Mouse (Mus musculus) MEL (cell line): ENCODE measurements around the gene Rab21. TPM values are rescaled to one million over a fixed set of nuclear protein-coding genes. Genes with fewer than 3 reads are reported as not detected.

Source experiments
- DNase-seq: peaks from one replicate; pipeline ENCODE4 v3.0.0; 2011; ENCODE audit warnings: low read depth, low spot score
- H3K27ac ChIP-seq: 2 replicates; pipeline ENCODE4 v1.5.1; 2012; ENCODE audit warnings: low read depth, mild to moderate bottlenecking, control low read depth, low read length, moderate library complexity; ENCODE audit not compliant: control insufficient read depth
- H3K27me3 ChIP-seq, 2 experiments: fragments of 150-350 bp in 1 of 2; sonication (generic) in 1 of 2; 2 replicates each; pipeline ENCODE4 v1.6.1; 2012; ENCODE audit warnings: low read length in 2 of 2, mild to moderate bottlenecking in 2 of 2, improper control_type of control experiment in 1 of 2, moderate library complexity in 1 of 2; ENCODE audit not compliant: insufficient read depth in 2 of 2, control insufficient read depth in 1 of 2
- H3K36me3 ChIP-seq, 2 experiments: 2 replicates each; pipeline ENCODE4 v1.6.1; 2012 to 2014; ENCODE audit warnings: low read length in 2 of 2, improper control_type of control experiment in 1 of 2, inconsistent platforms in 1 of 2, mild to moderate bottlenecking in 1 of 2; ENCODE audit not compliant: insufficient read depth in 2 of 2, control insufficient read depth in 1 of 2
- H3K4me1 ChIP-seq, 2 experiments: fragments of 150-350 bp in 1 of 2; sonication (generic) in 1 of 2; 2 replicates each; pipeline ENCODE4 v1.6.1; 2012; ENCODE audit warnings: low read length in 2 of 2, improper control_type of control experiment in 1 of 2, mild to moderate bottlenecking in 1 of 2; ENCODE audit not compliant: insufficient read depth in 2 of 2, control insufficient read depth in 1 of 2
- H3K4me3 ChIP-seq, 2 experiments: fragments of 150-350 bp in 1 of 2; sonication (generic) in 1 of 2; 2 replicates each; pipeline ENCODE4 v1.5.1; 2012; ENCODE audit warnings: low read depth in 2 of 2, low read length in 2 of 2, mild to moderate bottlenecking in 2 of 2, moderate library complexity in 2 of 2, control low read depth in 1 of 2, improper control_type of control experiment in 1 of 2; ENCODE audit not compliant: control insufficient read depth in 1 of 2, insufficient read depth in 1 of 2
- H3K79me2 ChIP-seq: 2 replicates; pipeline ENCODE4 v1.6.1; 2012; ENCODE audit warnings: mild to moderate bottlenecking, low read length, moderate library complexity; ENCODE audit not compliant: control insufficient read depth, poor library complexity, insufficient read depth
- H3K9ac ChIP-seq: 2 replicates; pipeline ENCODE4 v1.6.1; 2012; ENCODE audit warnings: low read depth, mild to moderate bottlenecking, control low read depth, low read length, moderate library complexity; ENCODE audit not compliant: control insufficient read depth, poor library complexity, severe bottlenecking
- H3K9me3 ChIP-seq: fragments of 150-350 bp; sonication (generic); replicated peaks from 2 replicates; pipeline ENCODE4 v1.6.1; 2012; ENCODE audit warnings: mild to moderate bottlenecking, low read length, improper control_type of control experiment, moderate library complexity; ENCODE audit not compliant: insufficient read depth
- CHD2 ChIP-seq: IDR thresholded peaks from 2 replicates; pipeline ENCODE4 v1.6.1; 2011; ENCODE audit warnings: low read length, improper control_type of control experiment
- CTCF ChIP-seq, 3 experiments: IDR thresholded peaks in 2 of 3; conservative IDR thresholded peaks in 1 of 3; 2 replicates each; pipeline ENCODE4 v1.5.1; 2011 to 2012; ENCODE audit warnings: low read length in 3 of 3, low read depth in 2 of 3, mild to moderate bottlenecking in 2 of 3, improper control_type of control experiment in 1 of 3, inconsistent platforms in 1 of 3, mixed read lengths in 1 of 3, moderate library complexity in 1 of 3; ENCODE audit not compliant: control insufficient read depth in 1 of 3, insufficient read depth in 1 of 3, poor library complexity in 1 of 3, severe bottlenecking in 1 of 3
- ELF1 ChIP-seq: IDR thresholded peaks from 2 replicates; pipeline ENCODE4 v1.6.1; 2014; ENCODE audit warnings: low read depth, mild to moderate bottlenecking, inconsistent platforms, low read length, improper control_type of control experiment, moderate library complexity
- ETS1 ChIP-seq: IDR thresholded peaks from 2 replicates; pipeline ENCODE4 v1.6.1; 2012; ENCODE audit warnings: low read depth, mild to moderate bottlenecking, inconsistent platforms, low read length, improper control_type of control experiment, moderate library complexity
- GABPA ChIP-seq: IDR thresholded peaks from 2 replicates; pipeline ENCODE4 v1.6.1; 2012; ENCODE audit warnings: low read depth, mild to moderate bottlenecking, inconsistent platforms, low read length, improper control_type of control experiment, moderate library complexity
- HCFC1 ChIP-seq: IDR thresholded peaks from 2 replicates; pipeline ENCODE4 v1.6.1; 2012; ENCODE audit warnings: low read depth, mild to moderate bottlenecking, inconsistent platforms, low read length, improper control_type of control experiment, moderate library complexity
- KAT2A ChIP-seq: conservative IDR thresholded peaks from 2 replicates; pipeline ENCODE4 v1.6.1; 2012; ENCODE audit warnings: low read depth, low read length, improper control_type of control experiment, inconsistent platforms
- MAFK ChIP-seq: IDR thresholded peaks from 2 replicates; pipeline ENCODE4 v1.6.1; 2011; ENCODE audit warnings: low read depth, mild to moderate bottlenecking, low read length, improper control_type of control experiment, borderline replicate concordance
- MAX ChIP-seq: IDR thresholded peaks from 2 replicates; pipeline ENCODE4 v1.6.1; 2011; ENCODE audit warnings: low read length, improper control_type of control experiment
- MAZ ChIP-seq: IDR thresholded peaks from 2 replicates; pipeline ENCODE4 v1.6.1; 2012; ENCODE audit warnings: low read depth, mild to moderate bottlenecking, inconsistent platforms, low read length, improper control_type of control experiment
- MYB ChIP-seq: IDR thresholded peaks from 2 replicates; pipeline ENCODE4 v1.6.1; 2011; ENCODE audit warnings: mild to moderate bottlenecking, low read depth, low read length, improper control_type of control experiment
- NELFE ChIP-seq: IDR thresholded peaks from 2 replicates; pipeline ENCODE4 v1.6.1; 2011; ENCODE audit warnings: low read depth, low read length, improper control_type of control experiment
- NRF1 ChIP-seq: IDR thresholded peaks from 2 replicates; pipeline ENCODE4 v1.6.1; 2014; ENCODE audit warnings: low read depth, mild to moderate bottlenecking, inconsistent platforms, low read length, improper control_type of control experiment, moderate library complexity; ENCODE audit not compliant: poor library complexity, insufficient read depth, severe bottlenecking
- RCOR1 ChIP-seq: IDR thresholded peaks from 2 replicates; pipeline ENCODE4 v1.6.1; 2012; ENCODE audit warnings: low read depth, mild to moderate bottlenecking, inconsistent platforms, low read length, improper control_type of control experiment
- SIN3A ChIP-seq: IDR thresholded peaks from 2 replicates; pipeline ENCODE4 v1.6.1; 2012; ENCODE audit warnings: low read length, improper control_type of control experiment, inconsistent platforms
- SMC3 ChIP-seq: IDR thresholded peaks from 2 replicates; pipeline ENCODE4 v1.6.1; 2011; ENCODE audit warnings: low read depth, low read length, improper control_type of control experiment
- TAL1 ChIP-seq: IDR thresholded peaks from 2 replicates; pipeline ENCODE4 v1.6.1; 2012; ENCODE audit warnings: mild to moderate bottlenecking, inconsistent platforms, low read length, moderate library complexity, mixed read lengths
- TCF12 ChIP-seq: IDR thresholded peaks from 2 replicates; pipeline ENCODE4 v1.6.1; 2014; ENCODE audit warnings: low read depth, mild to moderate bottlenecking, inconsistent platforms, low read length, improper control_type of control experiment, moderate library complexity
- ZC3H11A ChIP-seq: IDR thresholded peaks from 2 replicates; pipeline ENCODE4 v1.6.1; 2012; ENCODE audit warnings: low read depth, mild to moderate bottlenecking, inconsistent platforms, low read length, improper control_type of control experiment
- ZKSCAN1 ChIP-seq: IDR thresholded peaks from 2 replicates; pipeline ENCODE4 v1.6.1; 2012; ENCODE audit warnings: low read depth, mild to moderate bottlenecking, inconsistent platforms, low read length, improper control_type of control experiment, moderate library complexity
- polyA plus RNA-seq, 2 experiments: library from polyadenylated mRNA; stranded (reverse) in 1 of 2; unstranded in 1 of 2; fragments of >175 nt in 1 of 2; fragments of >200 nt in 1 of 2; gene quantifications; 2 replicates each; pipeline versions ENCODE4 v1.2.1 to v1.2.4; 2012; ENCODE audit warnings: low replicate concordance in 2 of 2, low read depth in 1 of 2; ENCODE audit not compliant: insufficient read length in 2 of 2, insufficient read depth in 1 of 2, missing spikeins in 1 of 2
- total RNA-seq: library from RNA; depleted of rRNA; stranded (reverse); fragments of 300-350 nt; gene quantifications from 2 replicates; pipeline ENCODE4 v1.2.3, GENCODE M21; 2012

The Rab21 gene
- total and polyA plus RNA-seq, 3 experiments: 12.9 to 31.5 (median 20.9) TPM

DNA sequence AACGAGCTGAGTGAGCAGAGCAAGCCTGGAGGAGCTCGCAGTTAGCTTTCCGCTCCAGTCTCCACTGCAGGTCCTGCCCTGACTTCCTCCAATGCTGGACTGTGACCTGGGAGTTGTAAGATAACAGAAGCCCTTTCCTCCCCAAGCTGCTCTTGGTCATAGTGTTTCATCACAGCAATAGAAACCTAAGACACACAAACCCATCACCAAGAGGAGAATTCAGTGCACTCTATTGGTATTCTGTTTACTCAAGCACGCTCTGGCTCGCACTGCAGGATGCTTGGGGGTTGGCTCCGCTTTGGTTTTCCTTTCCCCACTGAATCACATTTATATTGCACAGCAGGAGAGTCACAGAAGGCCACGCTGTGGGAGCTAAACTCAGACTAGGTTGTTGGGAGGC lies 67.4 kb downstream of the Rab21 start:
- DNase-seq: no peak
- H3K9ac ChIP-seq: no peak overlapping the region
- peaks cover 67% of the 10 kb centered on the region for H3K79me2 ChIP-seq
- H3K4me3 ChIP-seq: no peak overlapping the region
- H3K27me3 ChIP-seq: no peaks in the 10 kb centered on the region
- H3K9me3 ChIP-seq: no peaks in the 10 kb centered on the region
- peaks cover 0 to 16% of the 10 kb centered on the region in 2 experiments; a peak in 2 of 4 replicates for H3K36me3 ChIP-seq
- TF ChIP-seq MAX: no peak
- TF ChIP-seq MAZ: no peak
- TF ChIP-seq NELFE: no peak
- no peak for TF ChIP-seq HCFC1
- no peak for TF ChIP-seq RCOR1
- no peak for TF ChIP-seq CTCF (IDR thresholded peaks at IDR 0.05 in 2 of 3, conservative IDR thresholded peaks at IDR 0.05 in 1 of 3; ENCODE audit: control insufficient read depth in 1 of 3, insufficient read depth in 1 of 3, low read depth in 2 of 3, low read length in 3 of 3, poor library complexity in 1 of 3, severe bottlenecking in 1 of 3)
- TF ChIP-seq NRF1: no peak
- TF ChIP-seq TAL1: no peak
- no peak for TF ChIP-seq ELF1
- no peak for TF ChIP-seq KAT2A
- no peak for TF ChIP-seq SIN3A
- no peak for TF ChIP-seq GABPA
- TF ChIP-seq MAFK: no peak
- TF ChIP-seq ETS1: no peak
- TF ChIP-seq CHD2: no peak
- TF ChIP-seq TCF12: no peak
- H3K27ac ChIP-seq: no peak overlapping the region
- peaks cover 0 to 14% of the 10 kb centered on the region in 2 experiments; a peak in 2 of 4 replicates for H3K4me1 ChIP-seq

DNA sequence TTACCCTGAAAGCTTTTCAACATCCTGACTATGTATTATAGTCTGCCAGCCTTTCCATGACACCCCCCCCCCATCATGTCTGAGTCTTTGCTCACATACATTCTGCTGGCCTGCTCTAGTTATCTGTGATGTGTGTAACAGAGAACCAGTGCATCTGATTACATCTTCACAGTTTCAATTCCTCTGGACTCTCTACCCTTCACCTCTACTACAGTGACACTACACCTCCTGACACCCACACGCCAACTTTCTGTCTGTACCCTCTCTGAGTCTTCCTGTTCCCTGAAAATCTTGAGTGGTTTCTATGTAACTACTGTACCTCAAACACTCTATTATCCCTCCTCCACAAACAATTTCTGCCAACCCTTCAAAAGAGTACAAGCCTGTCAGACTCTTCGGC lies 69.9 kb downstream of the Rab21 start:
- Histone ChIP-seq H3K36me3 (peaks cover 0 to 16% of the 10 kb centered on the region in 2 experiments; a peak in 2 of 4 replicates), H3K27ac (no peak overlapping the region), H3K4me3 (no peak overlapping the region), H3K79me2 (peaks cover 76% of the 10 kb centered on the region), H3K4me1 (peaks cover 0 to 14% of the 10 kb centered on the region in 2 experiments; a peak in 2 of 4 replicates), H3K9me3 (no peaks in the 10 kb centered on the region), H3K27me3 (no peaks in the 10 kb centered on the region), H3K9ac (no peak overlapping the region)
- DNase-seq: no peak
- no peak for TF ChIP-seq ZKSCAN1
- no peak for TF ChIP-seq ZC3H11A
- TF ChIP-seq RCOR1: no peak
- TF ChIP-seq SMC3: no peak
- no peak for TF ChIP-seq MYB
- no peak for TF ChIP-seq SIN3A
- TF ChIP-seq ELF1: no peak
